Mouse (Mus musculus) ES-Bruce4 (cell line): ENCODE measurements around the gene Ros1. TPM values are rescaled to one million over a fixed set of nuclear protein-coding genes. Genes with fewer than 3 reads are reported as not detected.
A peak's percentile ranks its signal among the peaks of the same experiment; 100 is the strongest.

Experiments used
- H3K27ac ChIP-seq: 2 replicates; pipeline ENCODE4 v1.5.1; 2012; ENCODE audit warnings: low read length, inconsistent platforms; ENCODE audit not compliant: insufficient read depth
- H3K27me3 ChIP-seq: 2 replicates; pipeline ENCODE4 v1.6.1; 2012; ENCODE audit warnings: mild to moderate bottlenecking, low read length, inconsistent platforms; ENCODE audit not compliant: control insufficient read depth, poor library complexity, insufficient read depth, severe bottlenecking
- H3K36me3 ChIP-seq: 2 replicates; pipeline ENCODE4 v1.6.1; 2012; ENCODE audit warnings: inconsistent platforms, mild to moderate bottlenecking, low read length, moderate library complexity; ENCODE audit not compliant: control insufficient read depth, poor library complexity, insufficient read depth, severe bottlenecking
- H3K4me1 ChIP-seq: one replicate; pipeline ENCODE4 v1.8.1; 2011; ENCODE audit warnings: low read length; ENCODE audit not compliant: control insufficient read depth, insufficient read depth
- H3K4me3 ChIP-seq: 2 replicates; pipeline ENCODE4 v1.5.1; 2011; ENCODE audit warnings: low read depth, mild to moderate bottlenecking, low read length
- H3K9ac ChIP-seq: 2 replicates; pipeline ENCODE4 v1.6.1; 2012; ENCODE audit warnings: low read depth, mild to moderate bottlenecking, inconsistent platforms; ENCODE audit not compliant: poor library complexity, severe bottlenecking
- H3K9me3 ChIP-seq: replicated peaks from 2 replicates; pipeline ENCODE4 v1.6.1; 2012; ENCODE audit warnings: mild to moderate bottlenecking, low read length, inconsistent platforms; ENCODE audit not compliant: control insufficient read depth, poor library complexity, insufficient read depth, severe bottlenecking
- CTCF ChIP-seq: IDR thresholded peaks from one replicate; pipeline ENCODE4 v1.8.1; 2011; ENCODE audit warnings: low read depth, low read length
- EP300 ChIP-seq: IDR thresholded peaks from 2 replicates; pipeline ENCODE4 v1.6.1; 2011; ENCODE audit warnings: low read depth, low read length; ENCODE audit not compliant: insufficient read depth
- POLR2A ChIP-seq: IDR thresholded peaks from one replicate; pipeline ENCODE4 v1.8.1; 2011; ENCODE audit warnings: low read length; ENCODE audit not compliant: insufficient read depth
- polyA plus RNA-seq: library from polyadenylated mRNA; stranded (reverse); fragments of >200 nt; gene quantifications from 2 replicates; pipeline ENCODE4 v1.2.4, GENCODE M21; 2011; ENCODE audit warnings: low read depth; ENCODE audit not compliant: missing spikeins, insufficient read depth, insufficient read length

The Ros1 gene
- polyA plus RNA-seq, 1 experiment, result not detected

GRCm38 (mm10) chr10:52023213-52024052 lies 171.6 kb downstream of the Ros1 start:
- Histone ChIP-seq H3K4me3 (no peak overlapping the region), H3K4me1 (no peaks in the 10 kb centered on the region), H3K27me3 (peaks cover 38% of the 10 kb centered on the region), H3K9me3 (no peaks in the 10 kb centered on the region), H3K9ac (no peak overlapping the region), H3K27ac (no peak overlapping the region), H3K36me3 (no peaks in the 10 kb centered on the region)
- TF ChIP-seq CTCF, result no peak
- no peak for TF ChIP-seq POLR2A

GRCm38 (mm10) chr10:52022413-52023212 lies 172.4 kb downstream of the Ros1 start, which contains the start of gene Vgll2:
Vgll2 (plus strand) TSS chr10:52022502.
- no peaks in the 10 kb centered on the region for H3K4me1 ChIP-seq
- no peak within 1 kb of the TSS for H3K27ac ChIP-seq
- TF ChIP-seq POLR2A, result no peak
- no peak for TF ChIP-seq CTCF
- no peak for TF ChIP-seq EP300
- no peaks in the 10 kb centered on the region for H3K36me3 ChIP-seq
- H3K9ac ChIP-seq, result no peak within 1 kb of the TSS
- H3K4me3 ChIP-seq, result peak within 1 kb of the TSS; percentile 37
- H3K27me3 ChIP-seq, result peaks cover 32% of the 10 kb centered on the region
- no peaks in the 10 kb centered on the region for H3K9me3 ChIP-seq

- Histone ChIP-seq H3K27me3 (peaks cover 28% of the 10 kb centered on the region), H3K36me3 (no peaks in the 10 kb centered on the region), H3K27ac (no peak overlapping the region), H3K9ac (no peak overlapping the region), H3K4me1 (no peaks in the 10 kb centered on the region), H3K9me3 (no peaks in the 10 kb centered on the region), H3K4me3 (peak overlapping the region; percentile 37; the same call in 1 of the 2 replicates)
- TF ChIP-seq POLR2A (no peak), CTCF (no peak), EP300 (no peak)
Observed at GRCm38 (mm10) chr10:52021736-52022394, 173.2 kb downstream of the Ros1 start.

GRCm38 (mm10) chr10:52021231-52021630 lies 173.8 kb downstream of the Ros1 start:
- TF ChIP-seq CTCF, result no peak
- TF ChIP-seq POLR2A, result no peak
- no peak for TF ChIP-seq EP300
- Histone ChIP-seq H3K9me3 (no peaks in the 10 kb centered on the region), H3K36me3 (no peaks in the 10 kb centered on the region), H3K4me1 (no peaks in the 10 kb centered on the region), H3K27ac (no peak overlapping the region), H3K4me3 (no peak overlapping the region), H3K27me3 (peaks cover 26% of the 10 kb centered on the region), H3K9ac (no peak overlapping the region)

- H3K4me1 ChIP-seq, result no peaks in the 10 kb centered on the region
- H3K27me3 ChIP-seq, result peaks cover 11% of the 10 kb centered on the region
- no peaks in the 10 kb centered on the region for H3K9me3 ChIP-seq
- no peaks in the 10 kb centered on the region for H3K36me3 ChIP-seq
- no peak overlapping the region for H3K4me3 ChIP-seq
- H3K9ac ChIP-seq, result no peak overlapping the region
- no peak for TF ChIP-seq CTCF
- TF ChIP-seq EP300, result no peak
- no peak for TF ChIP-seq POLR2A
- no peak overlapping the region for H3K27ac ChIP-seq
Observed at GRCm38 (mm10) chr10:52018471-52018870, 176.6 kb downstream of the Ros1 start.

Other genes with a start within 250 kb of the Ros1 start
- gene Vgll2, start 172.7 kb downstream of the Ros1 start, polyA plus RNA-seq, result not detected in 2 replicates
- gene Dcbld1, start 38.4 kb upstream of the Ros1 start, polyA plus RNA-seq, result 19.7 and 20.4 TPM in 2 replicates
- gene Gm26741, start 163.5 kb upstream of the Ros1 start, polyA plus RNA-seq, result not detected in 2 replicates
- 18.7 and 20.5 TPM in 2 replicates for gene Gopc, start 186.9 kb upstream of the Ros1 start, polyA plus RNA-seq
- not detected in 2 replicates for gene Nepn, start 193.7 kb upstream of the Ros1 start, polyA plus RNA-seq
- 49.1 and 53.3 TPM in 2 replicates for gene Nus1, start 222.3 kb upstream of the Ros1 start, polyA plus RNA-seq